Mouse (Mus musculus): ENCODE data around the gene Psmb4.

- TF ChIP-seq CTCF (IDR thresholded peaks at IDR 0.05; ENCODE audit: low read depth) (no peak), EP300 (IDR thresholded peaks at IDR 0.05; ENCODE audit: low read depth) (no peak)
Observed at GRCm38 (mm10) chr3:94915903-94916741, 29.4 kb upstream of the Psmb4 start.

All from heart, postnatal 0 days (tissue).